ENCODE assay signal across 8 mouse cellular contexts in the genomic region with DNA sequence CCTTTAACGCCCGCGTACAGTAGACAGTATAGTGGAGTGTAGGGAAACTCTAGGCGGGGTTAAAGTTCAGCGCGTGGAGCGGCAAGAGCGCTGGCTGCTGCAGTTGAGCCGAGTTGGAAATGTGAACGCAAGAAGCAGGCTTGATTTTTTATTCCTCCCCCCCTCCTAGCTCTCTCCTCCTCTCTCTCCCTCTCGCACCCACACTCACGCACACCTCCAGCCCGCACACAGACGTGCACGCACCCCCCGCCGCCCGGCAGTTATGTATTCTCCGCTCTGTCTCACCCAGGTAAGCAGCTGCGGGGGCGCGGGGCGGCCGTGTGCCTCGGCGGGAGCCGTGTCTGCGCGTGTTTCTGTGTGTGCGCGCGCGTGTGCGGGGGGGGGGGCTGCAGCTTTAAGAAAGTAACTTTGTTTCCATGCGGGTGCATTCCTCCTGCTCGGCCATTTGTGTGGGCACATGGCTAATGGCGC. TPM values are rescaled to one million over a fixed set of nuclear protein-coding genes. Genes with fewer than 3 reads are reported as not detected.
DNase-seq lines count a peak whose midpoint lies in the region; ATAC-seq and TF ChIP-seq lines count a peak whose summit lies in the region.

Gene E130114P18Rik, minus strand, starts transcription at position 373 of the 471 bp plus-strand sequence.

- peaks cover 13% of the 10 kb centered on the region for H3K79me2 ChIP-seq in liver, adult 2 months (ENCODE audit: control insufficient read depth, insufficient read depth, low read length)

- H3K9ac ChIP-seq in intestine, embryonic 15.5 days: peak within 1 kb of the TSS; percentile 91
- H3K9ac ChIP-seq in liver, adult 2 months (ENCODE audit: low read depth, low read length): peak within 1 kb of the TSS; percentile 100
- peak within 1 kb of the TSS; percentile 80 for H3K9ac ChIP-seq in midbrain, embryonic 14.5 days (replicated peaks; ENCODE audit: low read length)

- peaks cover 91% of the 10 kb centered on the region for H3K27me3 ChIP-seq in embryonic facial prominence, embryonic 10.5 days (replicated peaks; ENCODE audit: low read depth, poor library complexity, severe bottlenecking)
- no peaks in the 10 kb centered on the region for H3K27me3 ChIP-seq in intestine, embryonic 15.5 days (replicated peaks)
- H3K27me3 ChIP-seq in liver, adult 2 months (ENCODE audit: control insufficient read depth, insufficient read depth, low read length): no peaks in the 10 kb centered on the region
- peaks cover 42% of the 10 kb centered on the region; the same call in 1 of the 2 replicates for H3K27me3 ChIP-seq in midbrain, embryonic 14.5 days (ENCODE audit: control insufficient read depth, insufficient read depth, low read length)

- no peaks in the 10 kb centered on the region for H3K9me3 ChIP-seq in embryonic facial prominence, embryonic 10.5 days
- no peaks in the 10 kb centered on the region for H3K9me3 ChIP-seq in intestine, embryonic 15.5 days
- no peaks in the 10 kb centered on the region for H3K9me3 ChIP-seq in midbrain, embryonic 14.5 days (ENCODE audit: control insufficient read depth, low read length)

- peaks cover 1% of the 10 kb centered on the region; the same call in 1 of the 2 replicates for H3K36me3 ChIP-seq in embryonic facial prominence, embryonic 10.5 days (replicated peaks)
- no peaks in the 10 kb centered on the region for H3K36me3 ChIP-seq in intestine, embryonic 15.5 days
- no peaks in the 10 kb centered on the region; the same call in 1 of the 2 replicates for H3K36me3 ChIP-seq in liver, adult 2 months (ENCODE audit: control insufficient read depth, insufficient read depth, low read length)
- H3K36me3 ChIP-seq in midbrain, embryonic 14.5 days (ENCODE audit: control insufficient read depth, insufficient read depth, low read length): no peaks in the 10 kb centered on the region

- WGBS in embryonic facial prominence, embryonic 10.5 days: under 1% methylated on average over 37 of the region's 37 CpGs
- under 1% methylated on average over 37 of the region's 37 CpGs for WGBS in intestine, embryonic 15.5 days
- under 1% methylated on average over 37 of the region's 37 CpGs for WGBS in liver, adult 2 months
- under 1% methylated on average over 37 of the region's 37 CpGs for WGBS in midbrain, embryonic 14.5 days

- H3K4me2 ChIP-seq in intestine, embryonic 15.5 days (replicated peaks): peak within 1 kb of the TSS; percentile 83
- peak within 1 kb of the TSS; percentile 90 for H3K4me2 ChIP-seq in midbrain, embryonic 14.5 days (ENCODE audit: low read length)

- peak; percentile 77 for ATAC-seq in intestine, embryonic 15.5 days
- ATAC-seq in midbrain, embryonic 14.5 days (ENCODE audit: low FRiP score, low TSS enrichment): peak; percentile 66

- 0 out of 2 replicates have a peak, but pooled peaks have one; percentile 43 for TF ChIP-seq POLR2A in liver, adult 2 months (IDR thresholded peaks at IDR 0.05; ENCODE audit: extremely low read depth, insufficient read depth, low read length)

- DNase-seq in layer of hippocampus, postnatal 10 days (ENCODE audit: low spot score in 2 of 2): peak; percentile 65 to 72
- no peak for DNase-seq in layer of hippocampus, adult 8-10 months (ENCODE audit: low spot score in 2 of 2)
- DNase-seq in embryonic facial prominence, embryonic 10.5 days (ENCODE audit: low spot score): peak; percentile 77
- DNase-seq in heart, adult 11 months: peak; percentile 98
- DNase-seq in liver, adult 2 months (ENCODE audit: extremely low read depth, low read depth, low spot score): peak; percentile 89
- peak; percentile 83 for DNase-seq in midbrain, embryonic 14.5 days
- DNase-seq in spleen, postnatal 4 days (ENCODE audit: low spot score in 2 of 2): peak; percentile 50 to 74

- TF ChIP-seq CTCF in liver, adult 2 months (IDR thresholded peaks at IDR 0.05; ENCODE audit: low read depth, low read length): no peak

- peak within 1 kb of the TSS; percentile 74 for H3K4me3 ChIP-seq in embryonic facial prominence, embryonic 10.5 days
- peak within 1 kb of the TSS; percentile 90 for H3K4me3 ChIP-seq in intestine, embryonic 15.5 days (replicated peaks)
- H3K4me3 ChIP-seq in liver, adult 2 months (ENCODE audit: insufficient read depth, low read depth, low read length): peak within 1 kb of the TSS; percentile 100
- peak within 1 kb of the TSS; percentile 75 for H3K4me3 ChIP-seq in midbrain, embryonic 14.5 days (replicated peaks; ENCODE audit: low read depth, low read length)

- H3K4me1 ChIP-seq in embryonic facial prominence, embryonic 10.5 days: peaks cover 57% of the 10 kb centered on the region
- peaks cover 5% of the 10 kb centered on the region for H3K4me1 ChIP-seq in intestine, embryonic 15.5 days (replicated peaks)
- H3K4me1 ChIP-seq in liver, adult 2 months (ENCODE audit: control insufficient read depth, insufficient read depth, low read length): peaks cover 14% of the 10 kb centered on the region; the same call in 1 of the 2 replicates
- peaks cover 6% of the 10 kb centered on the region; the same call in 1 of the 2 replicates for H3K4me1 ChIP-seq in midbrain, embryonic 14.5 days (ENCODE audit: control insufficient read depth, insufficient read depth, low read length)

- peak within 1 kb of the TSS; percentile 87 for H3K27ac ChIP-seq in embryonic facial prominence, embryonic 10.5 days (replicated peaks)
- peak within 1 kb of the TSS; percentile 91 for H3K27ac ChIP-seq in intestine, embryonic 15.5 days
- peak within 1 kb of the TSS; percentile 99 for H3K27ac ChIP-seq in liver, adult 2 months (replicated peaks; ENCODE audit: insufficient read depth, low read depth, low read length)
- peak within 1 kb of the TSS; percentile 84 for H3K27ac ChIP-seq in midbrain, embryonic 14.5 days (replicated peaks; ENCODE audit: low read depth, low read length)

RNA-seq across cellular contexts. Expression of gene E130114P18Rik, which starts in this region (rescaled TPM):
- total RNA-seq in layer of hippocampus, postnatal 10 days (2021): 10 to 100 TPM; 10.0 to 10.2 TPM
- 1 to 10 TPM; 6.7 to 9.3 (median 7.9) TPM for total RNA-seq in layer of hippocampus, adult 8-10 months (2022)
- 10.9 and 13.6 TPM in 2 replicates for polyA plus RNA-seq in embryonic facial prominence, embryonic 10.5 days (2016; fragmentation: Nextera tagmentation; extraction: Ambion mirVana)
- polyA plus RNA-seq in intestine, embryonic 15.5 days (2015; fragmentation: Nextera tagmentation; extraction: Ambion mirVana): 2.5 and 3.9 TPM in 2 replicates
- not detected in 2 replicates for total RNA-seq in liver, adult 2 months (2014; rRNA removed)
- not detected in 2 replicates for polyA plus RNA-seq in liver, adult 2 months (2012; rRNA removed)
- 22.4 and 23.6 TPM in 2 replicates for polyA plus RNA-seq in midbrain, embryonic 14.5 days (2014; fragmentation: Nextera tagmentation; extraction: Ambion mirVana)

Comparison
In these comparisons a context has a peak if more than half of its experiments do, and no peak if none do; other contexts are left out.
1. DNase-seq: peak in layer of hippocampus, postnatal 10 days (2 of 2), embryonic facial prominence, embryonic 10.5 days (single experiment), heart, adult 11 months (single experiment), midbrain, embryonic 14.5 days (single experiment) and spleen, postnatal 4 days (2 of 2); none in layer of hippocampus, adult 8-10 months (0 of 2).
2. Peak in DNase-seq, H3K4me3 ChIP-seq, H3K27ac ChIP-seq and H3K9ac ChIP-seq in liver, adult 2 months; RNA of the gene not detected or under 1 TPM.
3. Peak in every context shown above with its lines, with median percentiles within 50 percentile points of each other: H3K27ac ChIP-seq, H3K4me3 ChIP-seq and H3K9ac ChIP-seq.